Mouse (Mus musculus) activated CD4-positive, CD25-positive, alpha-beta regulatory T cell, adult 4 months (primary cell): ENCODE data around the gene Zfp385b. TPM values are rescaled to one million over a fixed set of nuclear protein-coding genes. Genes with fewer than 3 reads are reported as not detected.

Source experiments
- ATAC-seq: one replicate; pipeline ENCODE4 v1.8.0; 2017
- polyA plus RNA-seq, 2 experiments: library from polyadenylated mRNA; unstranded; fragments of 100-300 nt; shearing (Covaris generic); gene quantifications; one replicate each; pipeline ENCODE4 v1.2.1; 2017

Zfp385b gene
- polyA plus RNA-seq, 2 experiments from 2014 or later = 0.41 TPM; not detected in 1

GRCm38 (mm10) chr2:77691174-77691573, 128.3 kb downstream of the Zfp385b start:
- ATAC-seq = no peak

GRCm38 (mm10) chr2:77690316-77690715, 129.1 kb downstream of the Zfp385b start:
- no peak for ATAC-seq

- ATAC-seq = no peak
Observed at GRCm38 (mm10) chr2:77688651-77689050, 130.8 kb downstream of the Zfp385b start.

GRCm38 (mm10) chr2:77684088-77684487, 135.4 kb downstream of the Zfp385b start:
- no peak for ATAC-seq

- ATAC-seq = no peak
Observed at GRCm38 (mm10) chr2:77682205-77682604, 137.2 kb downstream of the Zfp385b start.

- ATAC-seq = no peak
Observed at GRCm38 (mm10) chr2:77681741-77682140, 137.7 kb downstream of the Zfp385b start.

- no peak for ATAC-seq
Observed at GRCm38 (mm10) chr2:77673770-77674169, 145.7 kb downstream of the Zfp385b start.

GRCm38 (mm10) chr2:77672215-77672905, 147.1 kb downstream of the Zfp385b start:
- no peak for ATAC-seq

- ATAC-seq = no peak
Observed at GRCm38 (mm10) chr2:77662171-77662570, 157.3 kb downstream of the Zfp385b start.

GRCm38 (mm10) chr2:77653686-77654085, 165.8 kb downstream of the Zfp385b start:
- no peak for ATAC-seq

GRCm38 (mm10) chr2:77641521-77642170, 177.8 kb downstream of the Zfp385b start:
- ATAC-seq = no peak

GRCm38 (mm10) chr2:77639993-77640392, 179.4 kb downstream of the Zfp385b start:
- no peak for ATAC-seq

- no peak for ATAC-seq
Observed at GRCm38 (mm10) chr2:77631606-77632005, 187.8 kb downstream of the Zfp385b start.

- ATAC-seq = no peak
Observed at GRCm38 (mm10) chr2:77627622-77628231, 191.7 kb downstream of the Zfp385b start.

- ATAC-seq = no peak
Observed at GRCm38 (mm10) chr2:77618686-77619085, 200.8 kb downstream of the Zfp385b start.

- ATAC-seq = no peak
Observed at GRCm38 (mm10) chr2:77610303-77610991, 209.0 kb downstream of the Zfp385b start.

GRCm38 (mm10) chr2:77609452-77609851, 210.0 kb downstream of the Zfp385b start:
- ATAC-seq = no peak

- no peak for ATAC-seq
Observed at GRCm38 (mm10) chr2:77608666-77609065, 210.8 kb downstream of the Zfp385b start.

- ATAC-seq = no peak
Observed at GRCm38 (mm10) chr2:77593461-77593860, 226.0 kb downstream of the Zfp385b start.

GRCm38 (mm10) chr2:77592525-77592924, 226.9 kb downstream of the Zfp385b start:
- ATAC-seq = no peak

GRCm38 (mm10) chr2:77589205-77589901, 230.1 kb downstream of the Zfp385b start:
- no peak for ATAC-seq

GRCm38 (mm10) chr2:77587387-77587786, 232.1 kb downstream of the Zfp385b start:
- ATAC-seq = no peak
